Mouse (Mus musculus) naive thymus-derived CD4-positive, alpha-beta T cell, adult 5 months (primary cell): Measurements from ENCODE around the gene Fscn3. TPM values are rescaled to one million over a fixed set of nuclear protein-coding genes. Genes with fewer than 3 reads are reported as not detected.

Experiments
- polyA plus RNA-seq: library from polyadenylated mRNA; unstranded; fragments of 100-300 nt; shearing (Covaris generic); gene quantifications from one replicate; pipeline ENCODE4 v1.2.1, GENCODE M21; 2017

The Fscn3 gene
- not detected for polyA plus RNA-seq

GRCm38 (mm10) chr6:28427096-28427839 is at the start of gene Fscn3:
Gene Fscn3, plus strand, starts transcription at chr6:28427789.

GRCm38 (mm10) chr6:28397681-28398203 is 29.8 kb upstream of the Fscn3 start, which contains the start of gene Zfp800:
Gene Zfp800, minus strand, starts transcription at chr6:28398005.

GRCm38 (mm10) chr6:28423313-28423712 is 4.3 kb upstream of the Fscn3 start, which contains the start of gene Arf5:
Gene Arf5, plus strand, starts transcription at chr6:28423560.

GRCm38 (mm10) chr6:28428290-28428689 is 701 bp downstream of the Fscn3 start, which contains the start of gene Gcc1:
Gene Gcc1, minus strand, starts transcription at chr6:28428390.

GRCm38 (mm10) chr6:28449253-28449652 is 21.7 kb downstream of the Fscn3 start, which contains the start of gene Pax4:
Gene Pax4, minus strand, starts transcription at chr6:28449353.

GRCm38 (mm10) chr6:28474839-28475238 is 47.2 kb downstream of the Fscn3 start, which contains the start of gene Snd1:
Gene Snd1, plus strand, starts transcription at chr6:28475139.

Other genes with a start within 250 kb of the Fscn3 start
- gene Zfp800, start 29.8 kb upstream of the Fscn3 start, polyA plus RNA-seq: 54.1 TPM
- gene Arf5, start 4.2 kb upstream of the Fscn3 start, polyA plus RNA-seq: 305 TPM
- gene Gcc1, start 601 bp downstream of the Fscn3 start, polyA plus RNA-seq: 19.7 TPM
- gene Pax4, start 21.6 kb downstream of the Fscn3 start, polyA plus RNA-seq: not detected
- 103 TPM for gene Snd1, start 47.4 kb downstream of the Fscn3 start, polyA plus RNA-seq